Mouse (Mus musculus) thymus, adult 2 months (tissue): Measurements from ENCODE around the gene Atg101. TPM values are rescaled to one million over a fixed set of nuclear protein-coding genes. Genes with fewer than 3 reads are reported as not detected.

Source experiments
- DNase-seq: peaks from one replicate; pipeline ENCODE4 v3.0.0; 2021
- H3K27ac ChIP-seq: fragments of 200-500 bp; 2 replicates; pipeline ENCODE4 v1.5.1; 2012; ENCODE audit warnings: low read length, control low read depth; ENCODE audit not compliant: control insufficient read depth, insufficient read depth
- H3K27me3 ChIP-seq: fragments of 200-500 bp; 2 replicates; pipeline ENCODE4 v1.6.1; 2012; ENCODE audit warnings: mild to moderate bottlenecking, low read length, moderate library complexity, mixed read lengths; ENCODE audit not compliant: control insufficient read depth, insufficient read depth
- H3K36me3 ChIP-seq: fragments of 200-500 bp; 2 replicates; pipeline ENCODE4 v1.6.1; 2012; ENCODE audit warnings: mild to moderate bottlenecking, low read length, moderate library complexity; ENCODE audit not compliant: control insufficient read depth, insufficient read depth
- H3K4me1 ChIP-seq: fragments of 200-500 bp; replicated peaks from 2 replicates; pipeline ENCODE4 v1.6.1; 2012; ENCODE audit warnings: low read length; ENCODE audit not compliant: control insufficient read depth, insufficient read depth
- H3K4me3 ChIP-seq: fragments of 200-500 bp; 2 replicates; pipeline ENCODE4 v1.5.1; 2012; ENCODE audit warnings: mild to moderate bottlenecking, low read length, control low read depth, moderate library complexity; ENCODE audit not compliant: control insufficient read depth, insufficient read depth
- CTCF ChIP-seq: fragments of 200-500 bp; IDR thresholded peaks from 2 replicates; pipeline ENCODE4 v1.5.1; 2012; ENCODE audit warnings: mild to moderate bottlenecking, control low read depth, low read length, moderate library complexity, borderline replicate concordance; ENCODE audit not compliant: control insufficient read depth, poor library complexity, insufficient read depth; ENCODE audit errors: extremely low read depth
- POLR2A ChIP-seq: fragments of 200-500 bp; IDR thresholded peaks from 2 replicates; pipeline ENCODE4 v1.6.1; 2012; ENCODE audit warnings: mild to moderate bottlenecking, low read length, control low read depth, moderate library complexity; ENCODE audit not compliant: control insufficient read depth, poor library complexity, insufficient read depth; ENCODE audit errors: extremely low read depth
- WGBS: fragments of 180-500 bp; shearing (Covaris S2); methylation state at CpG from one replicate; pipeline ENCODE4 v1.1.7; 2018; 5-methylcytosine and 5-hydroxymethylcytosine counted together
- polyA plus RNA-seq: library from polyadenylated mRNA; depleted of rRNA; stranded (reverse); fragments of >200 nt; gene quantifications from 2 replicates; pipeline ENCODE4 v1.2.3, GENCODE M21; 2012

The Atg101 gene
- polyA plus RNA-seq, 1 experiment, result 75.2 TPM

DNA sequence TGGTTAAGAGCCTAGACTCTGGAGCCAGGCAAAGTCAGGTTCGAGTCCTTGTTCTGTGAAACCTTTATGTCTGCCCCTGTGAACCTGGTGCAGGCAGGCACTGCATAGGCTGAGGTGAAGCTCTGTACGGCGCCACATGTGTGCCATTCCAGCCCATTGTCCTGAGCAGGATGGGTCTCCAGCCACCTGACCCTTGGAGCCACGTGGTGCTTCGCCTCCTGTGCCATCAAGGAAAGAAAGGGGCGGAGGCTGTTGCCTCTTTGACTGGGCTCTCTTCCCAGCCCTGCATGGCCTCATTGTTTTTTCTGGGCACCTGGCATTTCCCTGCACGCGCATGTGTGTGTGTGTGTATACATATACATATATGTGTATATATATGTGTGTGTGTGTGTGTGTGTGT, 44.3 kb upstream of the Atg101 start:
- Histone ChIP-seq H3K4me1 (peaks cover 27% of the 10 kb centered on the region), H3K27ac (no peak overlapping the region), H3K4me3 (no peak overlapping the region), H3K36me3 (no peaks in the 10 kb centered on the region), H3K27me3 (no peaks in the 10 kb centered on the region)
- DNase-seq, result no peak
- TF ChIP-seq POLR2A, result no peak
- TF ChIP-seq CTCF, result no peak
- WGBS, result 87% methylated on average over 8 of the region's 8 CpGs

DNA sequence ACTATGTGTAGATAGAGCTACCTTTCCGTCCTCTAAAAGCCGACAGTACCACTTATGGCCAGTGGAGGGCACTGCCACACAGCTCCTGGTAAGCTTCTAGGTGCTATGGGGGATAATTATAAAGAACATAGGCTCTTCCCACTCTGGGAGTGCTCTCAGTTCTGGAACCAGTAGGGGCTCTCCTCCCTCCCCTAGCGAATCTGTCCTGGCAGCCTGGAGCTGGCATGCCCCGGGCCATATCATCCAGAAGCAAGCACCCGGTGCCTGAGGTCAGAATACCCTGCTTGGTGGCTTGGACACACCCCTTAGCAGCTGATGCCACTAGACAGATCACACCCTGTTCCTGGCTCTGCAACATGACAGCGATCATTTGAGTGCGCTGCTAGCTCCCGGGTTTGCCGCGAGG, 43.3 kb upstream of the Atg101 start:
- Histone ChIP-seq H3K27me3 (no peaks in the 10 kb centered on the region), H3K4me1 (peaks cover 21% of the 10 kb centered on the region), H3K36me3 (no peaks in the 10 kb centered on the region), H3K4me3 (0 out of 2 replicates have a peak overlapping the region, but pooled peaks have one; percentile 18), H3K27ac (no peak overlapping the region)
- TF ChIP-seq POLR2A, result no peak
- TF ChIP-seq CTCF, result peak; percentile 64; the same call in 1 of the 2 replicates
- 2% methylated on average over 10 of the region's 10 CpGs for WGBS
- peak; percentile 90 for DNase-seq

- Histone ChIP-seq H3K4me1 (peaks cover 19% of the 10 kb centered on the region), H3K36me3 (no peaks in the 10 kb centered on the region), H3K4me3 (no peak overlapping the region), H3K27ac (no peak overlapping the region), H3K27me3 (no peaks in the 10 kb centered on the region)
- TF ChIP-seq CTCF (no peak), POLR2A (no peak)
- DNase-seq, result no peak
- WGBS, result 30% methylated on average over 9 of the region's 9 CpGs
Observed at GRCm38 (mm10) chr15:101241236-101241635, 42.8 kb upstream of the Atg101 start.

- Histone ChIP-seq H3K27ac (no peak overlapping the region), H3K4me1 (peaks cover 17% of the 10 kb centered on the region), H3K27me3 (no peaks in the 10 kb centered on the region), H3K36me3 (no peaks in the 10 kb centered on the region), H3K4me3 (no peak overlapping the region)
- no peak for DNase-seq
- WGBS, result 92% methylated on average over 9 of the region's 9 CpGs
- TF ChIP-seq POLR2A (no peak), CTCF (no peak)
Observed at GRCm38 (mm10) chr15:101241853-101242252, 42.2 kb upstream of the Atg101 start.

DNA sequence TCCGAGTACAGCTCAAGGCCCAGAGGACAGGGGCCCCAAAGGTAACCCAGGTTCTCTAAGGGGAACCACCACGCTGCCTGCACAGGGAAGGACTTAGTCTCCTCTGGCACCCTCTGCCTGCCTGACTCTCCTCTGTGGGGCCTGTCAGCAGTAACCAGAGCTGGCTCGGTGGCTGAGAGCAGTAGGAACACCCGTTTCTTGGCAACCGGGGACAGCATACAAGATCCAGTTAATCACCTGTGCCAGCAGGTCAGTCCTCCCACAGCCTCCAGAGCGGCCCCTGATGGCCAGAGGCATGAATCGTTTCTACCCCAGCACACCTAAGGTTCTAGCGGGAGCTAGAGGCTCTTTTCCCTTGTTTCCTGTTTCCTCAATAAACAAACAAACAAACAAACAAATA, 41.4 kb upstream of the Atg101 start:
- Histone ChIP-seq H3K4me3 (no peak overlapping the region), H3K4me1 (peaks cover 22% of the 10 kb centered on the region), H3K27ac (no peak overlapping the region), H3K36me3 (no peaks in the 10 kb centered on the region), H3K27me3 (no peaks in the 10 kb centered on the region)
- 65% methylated on average over 8 of the region's 8 CpGs for WGBS
- DNase-seq, result no peak
- TF ChIP-seq POLR2A (no peak), CTCF (no peak)

GRCm38 (mm10) chr15:101244012-101244411, 40.1 kb upstream of the Atg101 start:
- 21% methylated on average over 3 of the region's 3 CpGs for WGBS
- no peak for TF ChIP-seq POLR2A
- TF ChIP-seq CTCF, result no peak

DNA sequence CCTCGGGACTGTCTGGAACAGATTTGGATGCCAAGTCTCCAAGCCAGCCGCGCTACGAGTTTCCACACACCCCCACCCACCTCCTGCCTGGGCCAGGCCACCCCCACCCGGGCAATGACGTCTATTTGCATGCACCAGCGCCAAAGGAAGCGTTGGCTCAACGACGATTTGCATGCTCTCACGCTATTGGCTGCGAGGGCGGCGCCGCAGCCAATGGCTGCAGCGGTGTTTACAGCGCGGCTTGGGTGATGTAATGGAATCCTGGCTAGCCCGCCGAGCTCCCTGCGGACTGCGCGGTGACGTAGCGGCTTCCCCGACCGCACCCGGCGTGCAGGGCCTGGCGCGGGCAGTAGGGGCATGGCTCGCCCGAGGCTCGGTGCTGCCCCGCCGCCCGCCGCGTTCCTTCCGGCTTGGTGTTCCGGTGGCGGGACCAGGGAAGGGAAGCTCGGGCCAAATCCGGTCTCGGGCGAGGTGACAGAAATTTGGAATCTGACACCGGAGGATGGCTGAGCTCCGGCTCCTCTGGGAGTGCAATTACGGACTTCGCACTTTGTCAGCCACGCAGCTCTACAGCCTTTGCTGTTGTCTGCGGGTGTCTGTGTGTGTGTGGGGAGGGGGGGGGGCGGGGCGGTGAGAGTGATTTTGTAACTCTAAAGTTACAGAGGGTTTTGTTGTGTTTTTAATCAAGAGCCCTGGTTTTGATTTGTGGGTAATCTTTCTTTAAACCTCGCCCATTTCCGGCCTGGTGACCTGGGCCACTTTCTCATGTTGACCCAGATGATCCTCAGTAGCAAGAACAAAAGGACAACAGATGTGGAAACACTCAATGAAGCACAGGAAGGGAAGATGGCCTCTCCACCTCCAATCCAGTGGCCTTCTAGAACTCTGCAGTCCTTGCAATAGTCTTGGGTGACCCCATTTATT, 37.6 kb upstream of the Atg101 start:
- H3K4me1 ChIP-seq, result peaks cover 34% of the 10 kb centered on the region
- H3K27ac ChIP-seq, result peak overlapping the region; percentile 16; the same call in 1 of the 2 replicates
- no peaks in the 10 kb centered on the region for H3K36me3 ChIP-seq
- DNase-seq, result peak; percentile 93
- H3K27me3 ChIP-seq, result no peaks in the 10 kb centered on the region
- peak; percentile 72 for TF ChIP-seq POLR2A
- peak; percentile 72 for TF ChIP-seq CTCF
- peak overlapping the region; percentile 47 for H3K4me3 ChIP-seq
- under 1% methylated on average over 56 of the region's 56 CpGs for WGBS

More at GRCm38 (mm10) chr15:101244012-101244411, 40.1 kb upstream of the Atg101 start:
- peaks cover 28% of the 10 kb centered on the region for H3K4me1 ChIP-seq
- no peak overlapping the region; the same call in 1 of the 2 replicates for H3K27ac ChIP-seq
- no peak overlapping the region for H3K4me3 ChIP-seq
- H3K36me3 ChIP-seq, result no peaks in the 10 kb centered on the region
- no peaks in the 10 kb centered on the region for H3K27me3 ChIP-seq
- no peak for DNase-seq
